Mouse (Mus musculus): ENCODE data around the gene Dlx6. TPM values are rescaled to one million over a fixed set of nuclear protein-coding genes. Genes with fewer than 3 reads are reported as not detected.

Dlx6 gene
- polyA plus RNA-seq, 1 experiment: not detected

- H3K27me3 ChIP-seq (ENCODE audit: control insufficient read depth, insufficient read depth, low read length): no peaks in the 10 kb centered on the region
- no peaks in the 10 kb centered on the region for H3K4me1 ChIP-seq (ENCODE audit: control insufficient read depth, insufficient read depth, insufficient read length, low read length)
- no peak overlapping the region for H3K4me3 ChIP-seq (ENCODE audit: low read depth, low read length)
- no peak overlapping the region for H3K27ac ChIP-seq (ENCODE audit: insufficient read depth, low read depth, low read length)
- H3K36me3 ChIP-seq (ENCODE audit: control insufficient read depth, insufficient read depth, low read length): no peaks in the 10 kb centered on the region
- no peak for TF ChIP-seq POLR2A (IDR thresholded peaks at IDR 0.05; ENCODE audit: low read depth, low read length)
- no peak for TF ChIP-seq CTCF (IDR thresholded peaks at IDR 0.05; ENCODE audit: extremely low read depth, insufficient read length, insufficient replicate concordance, low read depth, low read length)
- WGBS: 75% methylated on average over 3 of the region's 3 CpGs
Measured at GRCm38 (mm10) chr6:6833301-6833700, 29.8 kb upstream of the Dlx6 start.

GRCm38 (mm10) chr6:6848541-6848940, 14.6 kb upstream of the Dlx6 start:
- WGBS: 27% methylated on average over 4 of the region's 4 CpGs
- no peaks in the 10 kb centered on the region for H3K4me1 ChIP-seq (ENCODE audit: control insufficient read depth, insufficient read depth, insufficient read length, low read length)
- H3K27me3 ChIP-seq (ENCODE audit: control insufficient read depth, insufficient read depth, low read length): peaks cover 32% of the 10 kb centered on the region
- no peak overlapping the region for H3K4me3 ChIP-seq (ENCODE audit: low read depth, low read length)
- H3K36me3 ChIP-seq (ENCODE audit: control insufficient read depth, insufficient read depth, low read length): no peaks in the 10 kb centered on the region
- H3K27ac ChIP-seq (ENCODE audit: insufficient read depth, low read depth, low read length): no peak overlapping the region
- TF ChIP-seq CTCF (IDR thresholded peaks at IDR 0.05; ENCODE audit: extremely low read depth, insufficient read length, insufficient replicate concordance, low read depth, low read length): no peak
- TF ChIP-seq POLR2A (IDR thresholded peaks at IDR 0.05; ENCODE audit: low read depth, low read length): no peak

GRCm38 (mm10) chr6:6849744-6850143, 13.4 kb upstream of the Dlx6 start:
- no peak overlapping the region for H3K27ac ChIP-seq (ENCODE audit: insufficient read depth, low read depth, low read length)
- H3K4me1 ChIP-seq (ENCODE audit: control insufficient read depth, insufficient read depth, insufficient read length, low read length): no peaks in the 10 kb centered on the region
- WGBS: 8% methylated on average over 12 of the region's 12 CpGs
- H3K4me3 ChIP-seq (ENCODE audit: low read depth, low read length): no peak overlapping the region
- H3K36me3 ChIP-seq (ENCODE audit: control insufficient read depth, insufficient read depth, low read length): no peaks in the 10 kb centered on the region
- H3K27me3 ChIP-seq (ENCODE audit: control insufficient read depth, insufficient read depth, low read length): peaks cover 39% of the 10 kb centered on the region
- TF ChIP-seq CTCF (IDR thresholded peaks at IDR 0.05; ENCODE audit: extremely low read depth, insufficient read length, insufficient replicate concordance, low read depth, low read length) (no peak), POLR2A (IDR thresholded peaks at IDR 0.05; ENCODE audit: low read depth, low read length) (no peak)

GRCm38 (mm10) chr6:6850324-6851060, 12.6 kb upstream of the Dlx6 start:
- H3K27ac ChIP-seq (ENCODE audit: insufficient read depth, low read depth, low read length): no peak overlapping the region
- no peak overlapping the region for H3K4me3 ChIP-seq (ENCODE audit: low read depth, low read length)
- WGBS: 8% methylated on average over 26 of the region's 26 CpGs
- H3K4me1 ChIP-seq (ENCODE audit: control insufficient read depth, insufficient read depth, insufficient read length, low read length): no peaks in the 10 kb centered on the region
- no peaks in the 10 kb centered on the region for H3K36me3 ChIP-seq (ENCODE audit: control insufficient read depth, insufficient read depth, low read length)
- peaks cover 42% of the 10 kb centered on the region for H3K27me3 ChIP-seq (ENCODE audit: control insufficient read depth, insufficient read depth, low read length)
- no peak for TF ChIP-seq CTCF (IDR thresholded peaks at IDR 0.05; ENCODE audit: extremely low read depth, insufficient read length, insufficient replicate concordance, low read depth, low read length)
- no peak for TF ChIP-seq POLR2A (IDR thresholded peaks at IDR 0.05; ENCODE audit: low read depth, low read length)

GRCm38 (mm10) chr6:6851166-6851565, 12.0 kb upstream of the Dlx6 start:
- no peaks in the 10 kb centered on the region for H3K36me3 ChIP-seq (ENCODE audit: control insufficient read depth, insufficient read depth, low read length)
- peaks cover 49% of the 10 kb centered on the region for H3K27me3 ChIP-seq (ENCODE audit: control insufficient read depth, insufficient read depth, low read length)
- TF ChIP-seq POLR2A (IDR thresholded peaks at IDR 0.05; ENCODE audit: low read depth, low read length): no peak
- no peak for TF ChIP-seq CTCF (IDR thresholded peaks at IDR 0.05; ENCODE audit: extremely low read depth, insufficient read length, insufficient replicate concordance, low read depth, low read length)
- no peaks in the 10 kb centered on the region for H3K4me1 ChIP-seq (ENCODE audit: control insufficient read depth, insufficient read depth, insufficient read length, low read length)
- no peak overlapping the region for H3K4me3 ChIP-seq (ENCODE audit: low read depth, low read length)
- no peak overlapping the region for H3K27ac ChIP-seq (ENCODE audit: insufficient read depth, low read depth, low read length)
- 10% methylated on average over 10 of the region's 10 CpGs for WGBS

- H3K27ac ChIP-seq (ENCODE audit: insufficient read depth, low read depth, low read length): no peak overlapping the region
- no peak overlapping the region for H3K4me3 ChIP-seq (ENCODE audit: low read depth, low read length)
- 25% methylated on average over 3 of the region's 3 CpGs for WGBS
- TF ChIP-seq CTCF (IDR thresholded peaks at IDR 0.05; ENCODE audit: extremely low read depth, insufficient read length, insufficient replicate concordance, low read depth, low read length) (no peak), POLR2A (IDR thresholded peaks at IDR 0.05; ENCODE audit: low read depth, low read length) (no peak)
- peaks cover 60% of the 10 kb centered on the region for H3K27me3 ChIP-seq (ENCODE audit: control insufficient read depth, insufficient read depth, low read length)
- no peaks in the 10 kb centered on the region for H3K36me3 ChIP-seq (ENCODE audit: control insufficient read depth, insufficient read depth, low read length)
- H3K4me1 ChIP-seq (ENCODE audit: control insufficient read depth, insufficient read depth, insufficient read length, low read length): no peaks in the 10 kb centered on the region
Measured at GRCm38 (mm10) chr6:6852944-6853343, 10.2 kb upstream of the Dlx6 start.

- WGBS: 3% methylated on average over 9 of the region's 9 CpGs
- Histone ChIP-seq H3K36me3 (ENCODE audit: control insufficient read depth, insufficient read depth, low read length) (no peaks in the 10 kb centered on the region), H3K27ac (ENCODE audit: insufficient read depth, low read depth, low read length) (no peak overlapping the region), H3K4me1 (ENCODE audit: control insufficient read depth, insufficient read depth, insufficient read length, low read length) (no peaks in the 10 kb centered on the region), H3K27me3 (ENCODE audit: control insufficient read depth, insufficient read depth, low read length) (peaks cover 61% of the 10 kb centered on the region), H3K4me3 (ENCODE audit: low read depth, low read length) (no peak overlapping the region)
- TF ChIP-seq CTCF (IDR thresholded peaks at IDR 0.05; ENCODE audit: extremely low read depth, insufficient read length, insufficient replicate concordance, low read depth, low read length): no peak
Measured at GRCm38 (mm10) chr6:6854176-6854575, 9.0 kb upstream of the Dlx6 start.

All from small intestine, adult 2 months (tissue).